Comparison of ENCODE assay signal across 7 mouse cellular contexts in the genomic region with DNA sequence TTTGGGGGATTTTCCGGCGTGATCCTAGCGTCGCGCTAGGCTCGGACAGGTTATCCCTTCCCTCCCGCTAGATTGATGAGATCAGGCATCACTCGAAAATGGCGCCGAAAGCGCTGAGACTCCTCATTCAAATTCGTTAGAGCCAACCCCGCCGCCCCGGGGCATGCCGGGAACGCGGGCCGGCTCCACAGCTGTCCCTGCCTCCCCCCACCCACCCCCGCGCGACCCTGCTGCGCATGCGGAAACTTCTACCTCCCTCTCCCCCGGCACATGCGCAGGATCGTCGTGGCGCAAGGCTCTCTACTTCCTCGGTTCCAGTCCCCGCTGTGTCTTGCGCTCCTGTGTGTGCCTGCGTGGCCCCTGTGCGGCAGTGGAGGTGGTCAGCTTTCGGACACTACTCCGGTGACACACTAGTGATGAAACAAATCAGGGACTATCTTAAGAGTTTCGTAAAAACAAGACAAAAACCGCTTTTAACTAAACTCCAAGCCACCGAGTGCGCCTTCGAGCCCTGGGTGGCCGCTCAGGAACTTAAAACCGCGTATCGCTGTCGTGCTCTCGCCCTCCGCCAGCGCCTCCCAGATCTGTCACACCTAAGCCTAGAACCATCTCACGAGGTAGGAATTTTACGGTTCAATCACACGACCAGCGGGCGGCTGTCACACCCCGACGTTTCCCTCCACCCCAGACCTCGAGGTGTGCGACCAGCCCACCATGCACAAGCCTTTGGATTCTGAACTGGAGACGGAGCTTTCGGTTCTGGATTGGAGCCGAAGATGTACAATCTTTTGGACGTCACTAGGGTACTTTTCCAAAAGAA. TPM values are rescaled to one million over a fixed set of nuclear protein-coding genes. Genes with fewer than 3 reads are reported as not detected.
DNase-seq lines count a peak whose midpoint lies in the region; ATAC-seq lines count a peak whose summit lies in the region.

No protein-coding gene starts in this region.

- intact Hi-C loops in gastrocnemius, postnatal 36 days (cut with DNase I) = loop anchor here (1.0 to 5.0 kb wide), 2 partner anchors 33 to 77 kb away; no protein-coding TSS in a partner anchor
- intact Hi-C loops in left cerebral cortex, postnatal 36 days (cut with DNase I) = loop anchor here (1.0 to 5.0 kb wide), 3 partner anchors 33 to 810 kb away; no protein-coding TSS in a partner anchor

- peak; percentile 94 for ATAC-seq in intestine, embryonic 16.5 days
- peak; percentile 93 for ATAC-seq in midbrain, embryonic 11.5 days (ENCODE audit: low FRiP score)

- no peaks in the 10 kb centered on the region for H3K36me3 ChIP-seq in intestine, embryonic 16.5 days (ENCODE audit: control insufficient read depth, insufficient read depth, low read length)
- no peaks in the 10 kb centered on the region for H3K36me3 ChIP-seq in midbrain, embryonic 11.5 days (ENCODE audit: control insufficient read depth, insufficient read depth, low read length)

- peaks cover 4% of the 10 kb centered on the region; the same call in 1 of the 2 replicates for H3K4me1 ChIP-seq in intestine, embryonic 16.5 days (ENCODE audit: control insufficient read depth, insufficient read depth, low read length)
- no peaks in the 10 kb centered on the region for H3K4me1 ChIP-seq in midbrain, embryonic 11.5 days (ENCODE audit: control insufficient read depth, insufficient read depth, low read length)

- H3K4me2 ChIP-seq in intestine, embryonic 16.5 days (ENCODE audit: low read depth, low read length) = peak overlapping the region; percentile 58
- peak overlapping the region; percentile 64 for H3K4me2 ChIP-seq in midbrain, embryonic 11.5 days

- peak overlapping the region; percentile 96 for H3K27ac ChIP-seq in intestine, embryonic 16.5 days (ENCODE audit: low read length)
- H3K27ac ChIP-seq in midbrain, embryonic 11.5 days (ENCODE audit: low read depth, low read length) = peak overlapping the region; percentile 91

- H3K9ac ChIP-seq in intestine, embryonic 16.5 days (ENCODE audit: low read depth, low read length) = peak overlapping the region; percentile 94
- H3K9ac ChIP-seq in midbrain, embryonic 11.5 days (ENCODE audit: low read length) = peak overlapping the region; percentile 96

- WGBS in intestine, embryonic 16.5 days = 2% methylated on average over 62 of the region's 62 CpGs
- 3% methylated on average over 62 of the region's 62 CpGs for WGBS in midbrain, embryonic 11.5 days

- no peaks in the 10 kb centered on the region for H3K27me3 ChIP-seq in intestine, embryonic 16.5 days (replicated peaks; ENCODE audit: control insufficient read depth, insufficient read depth, low read length)
- no peaks in the 10 kb centered on the region for H3K27me3 ChIP-seq in midbrain, embryonic 11.5 days (ENCODE audit: control insufficient read depth, insufficient read depth, low read length)

- DNase-seq in adrenal gland, adult 2 months = peak; percentile 98
- peak; percentile 99 for DNase-seq in embryo, embryonic 11.5 days (ENCODE audit: low read depth, low spot score)
- DNase-seq in gastrocnemius, postnatal 36 days = peak; percentile 92 to 97
- peak; percentile 94 to 95 for DNase-seq in left cerebral cortex, postnatal 36 days (ENCODE audit: low spot score in 2 of 2)
- DNase-seq in midbrain, embryonic 11.5 days (ENCODE audit: low spot score, missing footprints) = peak; percentile 100
- peak; percentile 96 for DNase-seq in skeletal muscle tissue, adult 2 months (ENCODE audit: low read depth, low spot score)

- H3K9me3 ChIP-seq in intestine, embryonic 16.5 days (ENCODE audit: control insufficient read depth, low read length) = no peaks in the 10 kb centered on the region
- no peaks in the 10 kb centered on the region for H3K9me3 ChIP-seq in midbrain, embryonic 11.5 days (ENCODE audit: control insufficient read depth, low read length)

- peak overlapping the region; percentile 90 for H3K4me3 ChIP-seq in intestine, embryonic 16.5 days (ENCODE audit: low read length)
- H3K4me3 ChIP-seq in midbrain, embryonic 11.5 days (ENCODE audit: low read depth, low read length) = peak overlapping the region; percentile 91

RNA-seq across cellular contexts. Expression of gene Kcnrg, which starts 41.6 kb away (rescaled TPM):
- under 1 TPM in 1 of 2 experiments, not detected in 1; 0.35 TPM for total RNA-seq in adrenal gland, adult 2 months (2021)
- 0.06 TPM in 2 replicates for polyA plus RNA-seq in adrenal gland, adult 2 months (2012; rRNA removed)
- under 1 TPM in 1 of 2 experiments, not detected in 1; 0.12 TPM for total RNA-seq in gastrocnemius, postnatal 36 days (2021)
- 0.44 and 0.45 TPM in 2 replicates for polyA plus RNA-seq in intestine, embryonic 16.5 days (2015; fragmentation: Nextera tagmentation; extraction: Ambion mirVana)
- total RNA-seq in left cerebral cortex, postnatal 36 days (2021) = 1 to 10 TPM in 1 of 2 experiments, under 1 TPM in 1; 0.64 to 1.1 TPM
- 0.49 and 0.80 TPM in 2 replicates for polyA plus RNA-seq in midbrain, embryonic 11.5 days (2014; fragmentation: Nextera tagmentation; extraction: Ambion mirVana)

RNA-seq across cellular contexts. Expression of gene Trim13, which starts 50.8 kb away (rescaled TPM):
- 1 to 10 TPM; 7.0 to 9.0 TPM for total RNA-seq in adrenal gland, adult 2 months (2021)
- polyA plus RNA-seq in adrenal gland, adult 2 months (2012; rRNA removed) = 0.50 and 0.83 TPM in 2 replicates
- 1 to 10 TPM; 5.3 to 7.4 TPM for total RNA-seq in gastrocnemius, postnatal 36 days (2021)
- polyA plus RNA-seq in intestine, embryonic 16.5 days (2015; fragmentation: Nextera tagmentation; extraction: Ambion mirVana) = 8.6 and 10.1 TPM in 2 replicates
- 10 to 100 TPM; 11.8 to 11.9 TPM for total RNA-seq in left cerebral cortex, postnatal 36 days (2021)
- 28.7 and 30.6 TPM in 2 replicates for polyA plus RNA-seq in midbrain, embryonic 11.5 days (2014; fragmentation: Nextera tagmentation; extraction: Ambion mirVana)

Comparison
In these comparisons a context has a peak if more than half of its experiments do, and no peak if none do; other contexts are left out.
1. Peak in every context shown above with its lines: DNase-seq, ATAC-seq, H3K4me3 ChIP-seq and H3K27ac ChIP-seq.